Mouse (Mus musculus) ES-Bruce4 (cell line): ENCODE measurements at regions not wholly inside any gene's neighbourhood (a gene's known extent, or its start where the extent isn't known, plus 50 kb on each side); places are given as distances from the start of the nearest gene placed in this dataset.

Experiments
- CTCF ChIP-seq: IDR thresholded peaks from one replicate; pipeline ENCODE4 v1.8.1; 2011; ENCODE audit warnings: low read depth, low read length
- EP300 ChIP-seq: IDR thresholded peaks from 2 replicates; pipeline ENCODE4 v1.6.1; 2011; ENCODE audit warnings: low read depth, low read length; ENCODE audit not compliant: insufficient read depth
- POLR2A ChIP-seq: IDR thresholded peaks from one replicate; pipeline ENCODE4 v1.8.1; 2011; ENCODE audit warnings: low read length; ENCODE audit not compliant: insufficient read depth

DNA sequence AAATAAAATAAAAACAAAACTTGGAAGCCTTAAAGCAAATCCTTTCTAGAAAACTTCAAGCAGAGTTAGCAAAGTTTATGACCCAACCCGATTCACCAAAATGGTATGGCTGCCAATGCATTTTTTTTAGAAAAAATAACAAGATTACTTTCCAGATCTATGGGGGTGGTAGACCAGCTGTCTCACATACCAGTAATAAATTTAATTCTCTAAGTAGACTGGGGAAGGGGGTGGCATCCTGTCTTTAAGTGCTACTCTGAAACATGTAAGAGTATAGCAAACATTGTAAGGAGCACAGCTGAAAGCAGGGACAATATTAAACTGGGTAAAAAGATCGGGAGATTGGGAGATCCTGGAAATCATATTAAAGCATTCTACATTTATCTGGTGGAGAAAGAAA lies 532.2 kb upstream of the Apob start:
- TF ChIP-seq CTCF, result no peak
- TF ChIP-seq POLR2A, result no peak
- no peak for TF ChIP-seq EP300
